Mouse (Mus musculus) small intestine, adult 2 months (tissue): ENCODE results near the gene Mbd4.

ENCODE experiments used
- CTCF ChIP-seq: fragments of 200-500 bp; IDR thresholded peaks from 2 replicates; pipeline ENCODE4 v1.5.1; 2012; ENCODE audit warnings: low read depth, mild to moderate bottlenecking, control low read depth, inconsistent platforms, low read length, moderate library complexity, mixed read lengths; ENCODE audit not compliant: insufficient replicate concordance, insufficient read length; ENCODE audit errors: extremely low read depth
- POLR2A ChIP-seq: fragments of 200-500 bp; IDR thresholded peaks from 2 replicates; pipeline ENCODE4 v1.6.1; 2012; ENCODE audit warnings: low read depth, mild to moderate bottlenecking, control low read depth, inconsistent platforms, low read length, moderate library complexity

DNA sequence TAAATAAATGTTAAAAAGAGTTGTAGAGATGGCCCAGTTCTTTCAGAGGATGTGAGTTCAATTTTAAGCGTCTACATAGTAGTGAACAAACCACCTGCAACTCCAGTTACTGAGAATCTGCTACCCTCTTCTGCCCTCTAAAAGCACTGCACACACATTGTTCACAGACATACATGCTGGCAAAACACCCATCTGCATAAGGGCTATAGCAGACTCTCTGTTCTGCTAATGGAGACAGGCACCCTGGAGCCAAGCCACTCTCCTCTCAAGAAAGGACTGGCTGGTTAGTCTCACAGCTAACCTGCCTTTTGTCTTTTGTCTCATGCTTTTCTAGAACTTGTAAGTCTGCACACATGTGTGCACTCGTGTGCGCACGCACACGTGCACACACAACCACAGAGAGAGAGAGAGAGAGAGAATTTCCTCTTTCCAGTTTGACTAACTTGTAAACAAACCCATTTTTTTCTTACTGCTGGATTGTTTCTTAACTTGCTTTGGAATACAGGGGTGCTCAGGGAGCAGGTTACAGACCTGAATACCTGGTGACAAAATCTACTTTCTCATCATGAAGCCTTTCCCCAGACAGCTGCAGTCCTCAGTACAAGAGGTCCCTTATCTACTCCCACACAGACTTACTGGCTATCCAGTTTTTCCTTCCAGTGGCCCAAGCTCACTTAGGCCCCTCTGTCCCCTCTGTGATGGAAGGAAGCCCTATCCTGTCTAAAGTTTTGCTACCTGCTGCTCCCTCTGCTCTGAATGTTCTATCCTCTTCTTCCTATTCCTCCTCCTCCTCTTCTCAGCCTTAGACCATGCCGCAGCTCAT, 22.2 kb downstream of the Mbd4 start:
- TF ChIP-seq CTCF (no peak), POLR2A (no peak)
